In genomic region chr3:117826486-117827200, GRCm38 (mm10) we compare ENCODE assay signal across 11 mouse cellular contexts. TPM values are rescaled to one million over a fixed set of nuclear protein-coding genes. Genes with fewer than 3 reads are reported as not detected.
DNase-seq lines count a peak whose midpoint lies in the region; ATAC-seq lines count a peak whose summit lies in the region.
"Had no signal": no experiment of that assay in that cellular context is flagged by ENCODE, and none has a peak within 500 bp of the region (broad histone marks: within the 10 kb centered on the region; RNA-seq: fewer than 3 reads in every experiment).

No protein-coding gene starts in this region.

- peaks cover 7% of the 10 kb centered on the region for H3K4me1 ChIP-seq in forebrain, embryonic 16.5 days (replicated peaks; ENCODE audit: control insufficient read depth, insufficient read depth, low read length)
- peaks cover 7% of the 10 kb centered on the region for H3K4me1 ChIP-seq in neural tube, embryonic 13.5 days (replicated peaks)
- H3K4me1 ChIP-seq: intestine, embryonic 15.5 days had no signal

- no peaks in the 10 kb centered on the region for H3K9me3 ChIP-seq in forebrain, embryonic 16.5 days (ENCODE audit: control insufficient read depth, low read length)
- no peaks in the 10 kb centered on the region for H3K9me3 ChIP-seq in neural tube, embryonic 13.5 days
- H3K9me3 ChIP-seq: intestine, embryonic 15.5 days had no signal

- peak; percentile 94 for ATAC-seq in forebrain, embryonic 16.5 days
- peak; percentile 91 for ATAC-seq in neural tube, embryonic 13.5 days (ENCODE audit: low read depth)
- no peak for ATAC-seq in monocyte, adult 5-6 weeks (replicated peaks; ENCODE audit: insufficient number of reproducible peaks, low FRiP score, low TSS enrichment, poor library complexity, severe bottlenecking)
- ATAC-seq: intestine, embryonic 15.5 days had no signal

- peak; percentile 9 for DNase-seq in embryo, embryonic 11.5 days (ENCODE audit: low read depth, low spot score)
- DNase-seq in layer of hippocampus, postnatal 36 days, result peak; percentile 17 to 24
- DNase-seq in spleen, adult 18-20 months, result no peak
- no peak for DNase-seq in urinary bladder, adult 18-20 months (ENCODE audit: low spot score in 2 of 2)
- no peak for DNase-seq in lung, postnatal 4 days
- DNase-seq: thymus, postnatal 36 days had no signal

- H3K27ac ChIP-seq in forebrain, embryonic 16.5 days (ENCODE audit: low read length), result no peak overlapping the region
- no peak overlapping the region for H3K27ac ChIP-seq in neural tube, embryonic 13.5 days (replicated peaks)
- H3K27ac ChIP-seq: intestine, embryonic 15.5 days had no signal

- no peak overlapping the region for H3K4me2 ChIP-seq in forebrain, embryonic 16.5 days (ENCODE audit: low read length)
- H3K4me2 ChIP-seq in neural tube, embryonic 13.5 days, result no peak overlapping the region
- H3K4me2 ChIP-seq: intestine, embryonic 15.5 days had no signal

- H3K27me3 ChIP-seq in forebrain, embryonic 16.5 days (replicated peaks; ENCODE audit: control insufficient read depth, insufficient read depth, low read length), result no peaks in the 10 kb centered on the region
- H3K27me3 ChIP-seq in neural tube, embryonic 13.5 days, result no peaks in the 10 kb centered on the region
- H3K27me3 ChIP-seq: intestine, embryonic 15.5 days had no signal

- 47% methylated on average over 6 of the region's 6 CpGs for WGBS in forebrain, embryonic 16.5 days
- 60% methylated on average over 6 of the region's 6 CpGs for WGBS in neural tube, embryonic 13.5 days

- no peaks in the 10 kb centered on the region for H3K36me3 ChIP-seq in forebrain, embryonic 16.5 days (ENCODE audit: control insufficient read depth, insufficient read depth)
- no peaks in the 10 kb centered on the region for H3K36me3 ChIP-seq in neural tube, embryonic 13.5 days
- H3K36me3 ChIP-seq: intestine, embryonic 15.5 days had no signal

- no peak overlapping the region for H3K9ac ChIP-seq in forebrain, embryonic 16.5 days (replicated peaks; ENCODE audit: low read depth, low read length)
- H3K9ac ChIP-seq in neural tube, embryonic 13.5 days, result no peak overlapping the region
- H3K9ac ChIP-seq: intestine, embryonic 15.5 days had no signal

- H3K4me3 ChIP-seq in forebrain, embryonic 16.5 days (replicated peaks; ENCODE audit: low read length), result no peak overlapping the region
- H3K4me3 ChIP-seq in neural tube, embryonic 13.5 days, result no peak overlapping the region
- H3K4me3 ChIP-seq: intestine, embryonic 15.5 days had no signal

RNA-seq across cellular contexts. Expression of gene Snx7, which starts 42.1 kb away (rescaled TPM):
- polyA plus RNA-seq in forebrain, embryonic 16.5 days (2015; fragmentation: Nextera tagmentation; extraction: Ambion mirVana), result 17.1 and 19.8 TPM in 2 replicates
- 10 to 100 TPM; 13.6 to 14.9 TPM for total RNA-seq in layer of hippocampus, postnatal 36 days (2021)
- 17.7 and 19.0 TPM in 2 replicates for polyA plus RNA-seq in neural tube, embryonic 13.5 days (2015; fragmentation: Nextera tagmentation; extraction: Ambion mirVana)
- total RNA-seq in monocyte, adult 5-6 weeks (2017), result 1.6 to 2.8 TPM in 2 of 3 replicates, not detected in the other
- total RNA-seq: MEL had no signal

Comparison
In these comparisons a context has a peak if more than half of its experiments do, and no peak if none do; other contexts are left out.
1. DNase-seq: peak in embryo, embryonic 11.5 days (single experiment) and layer of hippocampus, postnatal 36 days (2 of 2); none in spleen, adult 18-20 months (0 of 2), urinary bladder, adult 18-20 months (0 of 2) and lung, postnatal 4 days (0 of 2).